Mouse (Mus musculus) forebrain, embryonic 13.5 days (tissue): ENCODE results near the gene Lman2l. TPM values are rescaled to one million over a fixed set of nuclear protein-coding genes. Genes with fewer than 3 reads are reported as not detected.

Experiments used
- ATAC-seq: fragments of 200-750 bp; cut with Nextera tagmentation; 2 replicates; pipeline ENCODE4 v1.8.0; 2017
- H3K27ac ChIP-seq: fragments of 300-500 bp; sonication (generic); 2 replicates; pipeline ENCODE4 v1.5.1; 2015; ENCODE audit warnings: inconsistent platforms, mild to moderate bottlenecking, moderate library complexity
- H3K27me3 ChIP-seq: fragments of 300-500 bp; sonication (generic); 2 replicates; pipeline ENCODE4 v1.6.1; 2015; ENCODE audit warnings: mild to moderate bottlenecking, inconsistent platforms
- H3K36me3 ChIP-seq: fragments of 300-500 bp; sonication (generic); 2 replicates; pipeline ENCODE4 v1.6.1; 2015; ENCODE audit warnings: mild to moderate bottlenecking, inconsistent platforms; ENCODE audit not compliant: poor library complexity, severe bottlenecking
- H3K4me1 ChIP-seq: fragments of 300-500 bp; sonication (generic); 2 replicates; pipeline ENCODE4 v1.6.1; 2015; ENCODE audit warnings: inconsistent platforms
- H3K4me2 ChIP-seq: fragments of 300-500 bp; sonication (generic); 2 replicates; pipeline ENCODE4 v1.6.1; 2015; ENCODE audit warnings: inconsistent platforms, mild to moderate bottlenecking, moderate library complexity
- H3K4me3 ChIP-seq: fragments of 300-500 bp; sonication (generic); 2 replicates; pipeline ENCODE4 v1.5.1; 2015; ENCODE audit warnings: mild to moderate bottlenecking, inconsistent platforms
- H3K9ac ChIP-seq: fragments of 300-500 bp; sonication (generic); 2 replicates; pipeline ENCODE4 v1.6.1; 2015; ENCODE audit warnings: mild to moderate bottlenecking, inconsistent platforms
- H3K9me3 ChIP-seq: fragments of 300-500 bp; sonication (generic); replicated peaks from 2 replicates; pipeline ENCODE4 v1.6.1; 2016; ENCODE audit warnings: inconsistent platforms
- WGBS: fragments of 180-500 bp; shearing (Covaris S2); methylation state at CpG from one replicate; pipeline ENCODE4 v1.1.7; 2015; 5-methylcytosine and 5-hydroxymethylcytosine counted together
- polyA plus RNA-seq: library from polyadenylated mRNA; unstranded; fragments of >200 nt; fragmentation: Nextera tagmentation; extraction: Ambion mirVana; gene quantifications from 2 replicates; pipeline ENCODE4 v1.2.1, GENCODE M21; 2015

Gene Lman2l
- polyA plus RNA-seq, 1 experiment from 2014 or later: 56.4 TPM

DNA sequence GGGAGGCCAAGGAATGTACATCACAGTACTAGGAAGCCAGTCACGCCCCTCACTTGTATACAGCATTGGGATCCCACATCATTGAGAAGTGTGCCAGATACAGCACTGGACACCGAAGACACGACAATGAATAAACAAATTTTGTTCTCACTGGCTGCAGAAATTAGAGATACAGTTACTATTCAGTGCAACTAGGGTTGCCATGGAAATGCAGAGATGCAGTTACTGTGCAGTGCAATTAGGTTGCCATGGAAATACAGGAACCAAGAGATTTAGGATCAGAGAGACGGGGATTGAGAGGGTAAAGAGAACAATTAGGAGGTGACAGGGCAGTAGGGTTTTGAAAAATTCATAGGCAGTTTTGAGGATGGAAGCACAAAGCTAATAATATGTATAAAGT lies 43.6 kb downstream of the Lman2l start:
- ATAC-seq: peak; percentile 92
- no peaks in the 10 kb centered on the region for H3K27me3 ChIP-seq
- H3K9me3 ChIP-seq: no peaks in the 10 kb centered on the region
- H3K4me1 ChIP-seq: peaks cover 21% of the 10 kb centered on the region
- WGBS: 27% methylated on average over 4 of the region's 4 CpGs
- H3K4me3 ChIP-seq: no peak overlapping the region
- no peaks in the 10 kb centered on the region for H3K36me3 ChIP-seq
- H3K9ac ChIP-seq: no peak overlapping the region
- 0 out of 2 replicates have a peak overlapping the region, but pooled peaks have one; percentile 1 for H3K4me2 ChIP-seq
- H3K27ac ChIP-seq: peak overlapping the region; percentile 49

- no peaks in the 10 kb centered on the region for H3K36me3 ChIP-seq
- no peak overlapping the region for H3K9ac ChIP-seq
- H3K9me3 ChIP-seq: no peaks in the 10 kb centered on the region
- WGBS: 34% methylated on average over 6 of the region's 6 CpGs
- H3K27me3 ChIP-seq: no peaks in the 10 kb centered on the region
- peaks cover 13% of the 10 kb centered on the region for H3K4me1 ChIP-seq
- H3K4me2 ChIP-seq: no peak overlapping the region
- no peak overlapping the region for H3K27ac ChIP-seq
- ATAC-seq: no peak
- H3K4me3 ChIP-seq: no peak overlapping the region
Measured at GRCm38 (mm10) chr1:36397041-36397440, 48.0 kb downstream of the Lman2l start.

DNA sequence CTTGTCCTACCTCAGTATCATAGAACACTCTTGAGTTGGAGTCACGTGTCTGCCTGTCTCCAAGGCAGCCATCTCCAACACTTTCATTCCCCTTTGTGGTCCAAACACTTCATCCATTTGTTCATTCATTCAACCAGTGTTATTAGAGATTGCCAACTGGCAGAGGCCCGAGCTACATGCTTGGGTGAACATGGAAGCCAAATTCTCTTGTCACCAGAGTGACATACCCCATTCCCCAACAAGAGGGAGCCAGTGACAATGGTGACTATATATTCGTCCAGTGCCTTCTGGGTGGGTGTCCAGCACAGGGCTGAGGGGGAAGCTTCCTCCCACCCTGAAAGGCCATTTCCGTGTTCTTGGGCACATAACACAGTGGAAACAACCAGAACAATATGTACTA lies 65.5 kb downstream of the Lman2l start:
- 68% methylated on average over 4 of the region's 4 CpGs for WGBS
- Histone ChIP-seq H3K4me1 (no peaks in the 10 kb centered on the region), H3K36me3 (no peaks in the 10 kb centered on the region), H3K4me2 (no peak overlapping the region), H3K4me3 (no peak overlapping the region), H3K9ac (no peak overlapping the region), H3K27me3 (no peaks in the 10 kb centered on the region), H3K27ac (no peak overlapping the region), H3K9me3 (no peaks in the 10 kb centered on the region)
- ATAC-seq: no peak

DNA sequence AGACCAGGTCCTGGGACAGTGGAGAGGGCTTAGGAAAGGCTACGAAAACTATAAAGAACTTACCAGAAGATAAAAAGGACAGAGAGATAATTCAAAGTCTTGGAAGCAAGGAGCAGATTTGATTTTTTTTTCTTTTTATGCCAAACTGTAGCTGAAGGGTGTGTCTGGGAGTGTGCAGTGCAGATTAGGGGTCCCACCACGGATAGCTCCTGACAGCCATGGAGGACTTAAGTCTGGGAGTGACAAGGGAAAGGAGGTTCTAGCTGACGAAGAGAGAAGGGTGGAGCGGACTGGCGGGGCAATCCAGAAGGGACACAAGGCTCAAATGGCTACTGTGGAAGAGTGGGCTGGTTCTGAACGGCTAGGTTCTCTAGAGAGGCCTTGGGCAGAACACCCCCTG lies 66.2 kb downstream of the Lman2l start:
- Histone ChIP-seq H3K27me3 (no peaks in the 10 kb centered on the region), H3K4me1 (no peaks in the 10 kb centered on the region), H3K4me3 (no peak overlapping the region), H3K27ac (no peak overlapping the region), H3K9ac (no peak overlapping the region), H3K9me3 (no peaks in the 10 kb centered on the region), H3K36me3 (no peaks in the 10 kb centered on the region), H3K4me2 (no peak overlapping the region)
- 80% methylated on average over 6 of the region's 6 CpGs for WGBS
- no peak for ATAC-seq

GRCm38 (mm10) chr1:36371934-36372845 lies 72.9 kb downstream of the Lman2l start, which contains the start of gene Fer1l5:
Gene Fer1l5, plus strand, starts transcription at chr1:36372291.
- Histone ChIP-seq H3K36me3 (no peaks in the 10 kb centered on the region), H3K27ac (no peak within 1 kb of the TSS), H3K4me2 (no peak within 1 kb of the TSS), H3K4me3 (no peak within 1 kb of the TSS), H3K4me1 (peaks cover 10% of the 10 kb centered on the region), H3K27me3 (no peaks in the 10 kb centered on the region), H3K9ac (no peak within 1 kb of the TSS), H3K9me3 (no peaks in the 10 kb centered on the region)
- WGBS: 86% methylated on average over 10 of the region's 10 CpGs
- ATAC-seq: no peak

DNA sequence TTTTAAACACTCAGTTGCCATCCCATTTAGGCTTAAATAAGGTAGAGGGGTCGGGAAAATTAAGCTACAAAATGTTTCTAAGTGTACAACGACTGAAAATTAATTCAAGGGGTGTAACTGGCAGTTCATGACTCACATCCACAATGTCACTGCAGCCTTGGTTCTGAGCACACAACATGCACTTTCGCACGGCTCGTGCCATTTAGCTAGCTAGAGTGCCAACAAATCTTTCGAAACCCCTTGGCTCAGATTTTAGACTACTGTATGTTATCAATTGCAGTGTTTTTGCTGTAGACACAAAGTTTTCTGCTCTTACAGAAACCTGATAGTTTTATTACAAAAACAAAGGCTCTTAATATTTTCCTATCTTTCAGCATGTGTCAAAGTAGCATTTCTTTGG lies 74.2 kb downstream of the Lman2l start:
- no peaks in the 10 kb centered on the region for H3K27me3 ChIP-seq
- no peak overlapping the region for H3K4me2 ChIP-seq
- H3K36me3 ChIP-seq: peaks cover 7% of the 10 kb centered on the region; the same call in 1 of the 2 replicates
- peaks cover 12% of the 10 kb centered on the region for H3K4me1 ChIP-seq
- no peak overlapping the region for H3K4me3 ChIP-seq
- WGBS: 89% methylated on average over 6 of the region's 6 CpGs
- H3K9me3 ChIP-seq: no peaks in the 10 kb centered on the region
- no peak overlapping the region for H3K27ac ChIP-seq
- no peak overlapping the region for H3K9ac ChIP-seq
- ATAC-seq: no peak

Other genes starting within 250 kb of the Lman2l start
- 47.4 and 50.3 TPM in 2 replicates for gene Uggt1, start 200.6 kb downstream of the Lman2l start, polyA plus RNA-seq
- gene Neurl3, start 170.6 kb downstream of the Lman2l start, polyA plus RNA-seq: 0.32 and 0.43 TPM in 2 replicates
- 1.5 and 2.2 TPM in 2 replicates for gene Arid5a, start 137.5 kb downstream of the Lman2l start, polyA plus RNA-seq
- gene Kansl3, start 76.1 kb downstream of the Lman2l start, polyA plus RNA-seq: 34.2 and 39.0 TPM in 2 replicates
- 1.1 and 1.7 TPM in 2 replicates for gene Fer1l5, start 73.0 kb downstream of the Lman2l start, polyA plus RNA-seq
- 10.0 and 10.2 TPM in 2 replicates for gene Cnnm4, start 26.3 kb upstream of the Lman2l start, polyA plus RNA-seq
- gene Cnnm3, start 66.6 kb upstream of the Lman2l start, polyA plus RNA-seq: 5.3 and 5.7 TPM in 2 replicates
- 11.3 and 12.3 TPM in 2 replicates for gene Ankrd23, start 91.6 kb upstream of the Lman2l start, polyA plus RNA-seq
- gene Gm42417, start 94.2 kb upstream of the Lman2l start, polyA plus RNA-seq: 0.30 and 0.44 TPM in 2 replicates
- 16.9 and 18.0 TPM in 2 replicates for gene Ankrd39, start 102.2 kb upstream of the Lman2l start, polyA plus RNA-seq
- 27.3 and 30.7 TPM in 2 replicates for gene Sema4c, start 113.1 kb upstream of the Lman2l start, polyA plus RNA-seq
- gene Fam178b, start 237.9 kb upstream of the Lman2l start, polyA plus RNA-seq: 0.34 and 0.45 TPM in 2 replicates
- gene Cox5b, start 246.2 kb upstream of the Lman2l start, polyA plus RNA-seq: 555 and 572 TPM in 2 replicates